Mouse (Mus musculus) monocyte, adult 59 days (primary cell): ENCODE data around the gene Ece1. TPM values are rescaled to one million over a fixed set of nuclear protein-coding genes. Genes with fewer than 3 reads are reported as not detected.

Source experiments
- total RNA-seq, 2 experiments: library from RNA; stranded (reverse); gene quantifications; one replicate each; pipeline ENCODE4 v1.2.4; 2023

The Ece1 gene
- 10 to 100 TPM; 57.1 to 58.6 TPM for total RNA-seq

GRCm38 (mm10) chr4:137862019-137862418 is at the start of gene Ece1:
Ece1 (plus strand) TSS chr4:137862237.

GRCm38 (mm10) chr4:137992890-137993289 is 130.9 kb downstream of the Ece1 start, which contains the start of gene Eif4g3:
Eif4g3 (plus strand) TSS chr4:137993022.

Other genes starting within 250 kb of the Ece1 start
- 1 to 10 TPM; 1.5 to 3.2 TPM for gene Rap1gap, start 197.5 kb upstream of the Ece1 start, total RNA-seq
- gene Alpl, start 65.9 kb upstream of the Ece1 start, total RNA-seq: under 1 TPM in 1 of 2 experiments, not detected in 1; 0.79 TPM
- gene Eif4g3, start 130.8 kb downstream of the Ece1 start, total RNA-seq: 100 to 1,000 TPM; 248 to 289 TPM